Mouse (Mus musculus): ENCODE results near the gene Mea1.

- TF ChIP-seq GATA1 (IDR thresholded peaks at IDR 0.05; ENCODE audit: borderline replicate concordance, low read length) (no peak), FLI1 (IDR thresholded peaks at IDR 0.05; ENCODE audit: low read length) (no peak)
Observed at GRCm38 (mm10) chr17:46728904-46729318, 50.3 kb downstream of the Mea1 start, which contains the start of gene Gnmt.

Measured in megakaryocyte, embryonic 14.5 days (primary cell).